Mouse (Mus musculus): ENCODE results near the gene March2. TPM values are rescaled to one million over a fixed set of nuclear protein-coding genes. Genes with fewer than 3 reads are reported as not detected.

March2 gene
- 10 to 100 TPM; 46.9 to 54.2 TPM for total RNA-seq (2023)

GRCm38 (mm10) chr17:33718384-33718881 is at the start of gene March2:
TSS of gene March2 (minus strand) at chr17:33718670.

GRCm38 (mm10) chr17:33760255-33761165 is 42.0 kb upstream of the March2 start, which contains the start of gene Rab11b:
TSS of gene Rab11b (minus strand) at chr17:33760530.

GRCm38 (mm10) chr17:33686760-33687159 is 31.7 kb downstream of the March2 start, which contains the start of gene Hnrnpm:
TSS of gene Hnrnpm (minus strand) at chr17:33686860.

GRCm38 (mm10) chr17:33637516-33638276 is 80.8 kb downstream of the March2 start, which contains the start of gene Pram1:
TSS of gene Pram1 (plus strand) at chr17:33638056.

Other genes with a start within 250 kb of the March2 start
- gene Adamts10, start 194.5 kb downstream of the March2 start, total RNA-seq (2023): 10 to 100 TPM; 84.2 to 91.8 TPM
- 10 to 100 TPM; 16.7 to 23.1 TPM for gene Myo1f, start 163.0 kb downstream of the March2 start, total RNA-seq (2023)
- 10 to 100 TPM; 36.3 to 61.0 TPM for gene Zfp414, start 89.6 kb downstream of the March2 start, total RNA-seq (2023)
- 1 to 10 TPM; 1.1 to 4.8 TPM for gene Pram1, start 80.6 kb downstream of the March2 start, total RNA-seq (2023)
- gene Hnrnpm, start 31.8 kb downstream of the March2 start, total RNA-seq (2023): 100 to 1,000 TPM; 357 to 366 TPM
- 100 to 1,000 TPM; 199 to 206 TPM for gene Rab11b, start 41.9 kb upstream of the March2 start, total RNA-seq (2023)
- gene Angptl4, start 63.2 kb upstream of the March2 start, total RNA-seq (2023): under 1 TPM in 1 of 2 experiments, not detected in 1; 0.15 TPM
- gene Kank3, start 91.8 kb upstream of the March2 start, total RNA-seq (2023): 1 to 10 TPM in 1 of 2 experiments, under 1 TPM in 1; 0.74 to 3.9 TPM
- gene Rps28, start 105.9 kb upstream of the March2 start, total RNA-seq (2023): 1,000 to 10,000 TPM; 3,497 to 3,557 TPM
- 100 to 1,000 TPM; 143 to 152 TPM for gene Ndufa7, start 105.9 kb upstream of the March2 start, total RNA-seq (2023)
- gene Cd320, start 124.4 kb upstream of the March2 start, total RNA-seq (2023): 1 to 10 TPM; 4.5 to 7.4 TPM
- gene Gm7029, start 155.2 kb upstream of the March2 start, total RNA-seq (2023): not detected
- gene Kifc1, start 172.0 kb upstream of the March2 start, total RNA-seq (2023): 1 to 10 TPM; 3.7 to 4.7 TPM
- gene Platr17, start 186.5 kb upstream of the March2 start, total RNA-seq (2023): under 1 TPM; 0.74 to 0.96 TPM
- gene Daxx, start 190.7 kb upstream of the March2 start, total RNA-seq (2023): 10 to 100 TPM; 56.7 to 66.7 TPM
- gene Tapbp, start 197.2 kb upstream of the March2 start, total RNA-seq (2023): 100 to 1,000 TPM; 452 to 506 TPM
- gene Zbtb22, start 197.2 kb upstream of the March2 start, total RNA-seq (2023): 10 to 100 TPM; 34.9 to 41.2 TPM
- gene Rgl2, start 210.9 kb upstream of the March2 start, total RNA-seq (2023): 100 to 1,000 TPM; 191 to 196 TPM
- 10 to 100 TPM; 62.1 to 66.8 TPM for gene Pfdn6, start 221.7 kb upstream of the March2 start, total RNA-seq (2023)
- gene Wdr46, start 222.0 kb upstream of the March2 start, total RNA-seq (2023): 10 to 100 TPM; 40.2 to 41.2 TPM
- gene B3galt4, start 232.8 kb upstream of the March2 start, total RNA-seq (2023): 1 to 10 TPM; 6.1 to 7.1 TPM
- gene Vps52, start 237.1 kb upstream of the March2 start, total RNA-seq (2023): 10 to 100 TPM; 95.0 to 95.1 TPM
- gene Rps18, start 237.3 kb upstream of the March2 start, total RNA-seq (2023): 1,000 to 10,000 TPM; 1,402 to 1,461 TPM

Data from B cell, adult 67 days (primary cell).